Comparison of ENCODE assay signal across 8 mouse cellular contexts in the genomic region with DNA sequence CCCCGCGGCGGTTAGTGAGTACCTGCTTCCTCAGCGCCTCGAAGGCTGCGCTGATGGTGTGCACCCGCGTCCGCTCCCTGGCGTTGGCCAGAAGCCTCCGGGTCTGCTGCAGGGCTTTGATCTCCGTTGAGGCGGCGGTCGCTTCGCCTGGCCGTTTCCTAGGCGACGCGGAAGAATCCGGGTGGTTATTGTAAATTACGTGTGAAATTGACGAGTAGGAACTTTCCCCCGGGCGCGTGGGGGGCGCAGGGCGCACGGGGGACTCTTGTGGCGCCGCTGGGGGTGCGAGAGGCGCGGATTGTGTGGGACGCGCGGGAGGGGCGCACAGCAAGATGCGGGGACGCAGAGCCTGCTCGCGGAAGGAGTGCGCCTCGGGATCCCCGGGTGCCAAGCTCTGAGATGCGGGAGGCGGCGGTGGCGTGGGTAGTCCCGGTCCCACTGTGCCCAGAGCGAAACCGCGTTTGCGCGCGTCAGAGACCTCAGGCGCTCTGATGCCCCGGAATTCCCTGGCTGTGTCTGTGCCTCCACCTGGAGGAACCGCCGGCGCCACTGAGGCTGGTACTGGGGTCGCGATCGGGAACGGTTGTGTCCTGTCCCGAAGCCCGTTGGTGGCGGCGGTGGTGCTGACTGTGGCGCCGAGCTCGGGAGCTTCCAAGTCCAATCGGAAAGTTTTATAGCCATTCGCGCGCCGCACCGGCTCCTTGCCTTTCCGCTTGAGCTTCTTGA. TPM values are rescaled to one million over a fixed set of nuclear protein-coding genes. Genes with fewer than 3 reads are reported as not detected.
A peak's percentile ranks its signal among the peaks of the same experiment; 100 is the strongest.
DNase-seq lines count a peak whose midpoint lies in the region; ATAC-seq and TF ChIP-seq lines count a peak whose summit lies in the region.

No protein-coding gene starts in this region.

- no peak overlapping the region for H3K27ac ChIP-seq in ES-E14 (ENCODE audit: insufficient read depth, low read depth, low read length, poor library complexity, severe bottlenecking)
- H3K27ac ChIP-seq in embryonic facial prominence, embryonic 14.5 days (replicated peaks; ENCODE audit: low read depth, low read length): peak overlapping the region; percentile 75
- H3K27ac ChIP-seq in hindbrain, postnatal 0 days: peak overlapping the region; percentile 42; the same call in 1 of the 2 replicates
- H3K27ac ChIP-seq in lung, embryonic 15.5 days: peak overlapping the region; percentile 87

- no peaks in the 10 kb centered on the region for H3K4me1 ChIP-seq in ES-E14 (ENCODE audit: control insufficient read depth in 2 of 2, insufficient read depth in 2 of 2, low read length in 2 of 2, poor library complexity in 1 of 2)
- H3K4me1 ChIP-seq in embryonic facial prominence, embryonic 14.5 days (ENCODE audit: control insufficient read depth, insufficient read depth, low read length): peaks cover 32% of the 10 kb centered on the region
- H3K4me1 ChIP-seq in hindbrain, postnatal 0 days (ENCODE audit: insufficient read depth, low read length): peaks cover 10% of the 10 kb centered on the region; the same call in 1 of the 2 replicates
- H3K4me1 ChIP-seq in lung, embryonic 15.5 days: peaks cover 62% of the 10 kb centered on the region

- H3K9ac ChIP-seq in ES-E14 (ENCODE audit: insufficient read depth, low read depth, low read length, poor library complexity, severe bottlenecking): peak overlapping the region; percentile 7
- peak overlapping the region; percentile 66 for H3K9ac ChIP-seq in embryonic facial prominence, embryonic 14.5 days (ENCODE audit: low read depth, low read length)
- H3K9ac ChIP-seq in hindbrain, postnatal 0 days (replicated peaks; ENCODE audit: low read length): peak overlapping the region; percentile 44
- peak overlapping the region; percentile 61 for H3K9ac ChIP-seq in lung, embryonic 15.5 days

- ATAC-seq in embryonic facial prominence, embryonic 14.5 days (ENCODE audit: low read depth): peak; percentile 30; the same call in 1 of the 2 replicates
- ATAC-seq in hindbrain, postnatal 0 days: peak; percentile 27; the same call in 1 of the 2 replicates
- peak; percentile 36; the same call in 1 of the 2 replicates for ATAC-seq in lung, embryonic 15.5 days (ENCODE audit: borderline replicate concordance, extremely low read depth, low FRiP score, low TSS enrichment)

- peak overlapping the region; percentile 96 for H3K4me2 ChIP-seq in embryonic facial prominence, embryonic 14.5 days (ENCODE audit: low read depth, low read length)
- peak overlapping the region; percentile 99 for H3K4me2 ChIP-seq in hindbrain, postnatal 0 days (ENCODE audit: low read depth, low read length)
- peak overlapping the region; percentile 98 for H3K4me2 ChIP-seq in lung, embryonic 15.5 days

- H3K36me3 ChIP-seq in ES-E14 (ENCODE audit: control insufficient read depth, insufficient read depth, low read length, poor library complexity, severe bottlenecking): no peaks in the 10 kb centered on the region
- H3K36me3 ChIP-seq in embryonic facial prominence, embryonic 14.5 days (ENCODE audit: control insufficient read depth, insufficient read depth, low read length): no peaks in the 10 kb centered on the region
- no peaks in the 10 kb centered on the region for H3K36me3 ChIP-seq in hindbrain, postnatal 0 days (ENCODE audit: insufficient read depth, low read length)
- H3K36me3 ChIP-seq in lung, embryonic 15.5 days: no peaks in the 10 kb centered on the region

- no peak for TF ChIP-seq CTCF in hindbrain, postnatal 0 days (IDR thresholded peaks at IDR 0.05; ENCODE audit: low read depth)

- intact Hi-C loops in gastrocnemius, postnatal 14 days (cut with DNase I; ENCODE audit: low total_unique reads): no loop called here

- peaks cover 7% of the 10 kb centered on the region; the same call in 1 of the 2 replicates for H3K27me3 ChIP-seq in embryonic facial prominence, embryonic 14.5 days (replicated peaks; ENCODE audit: control insufficient read depth, insufficient read depth, low read length)
- H3K27me3 ChIP-seq in hindbrain, postnatal 0 days (ENCODE audit: insufficient read depth, low read length): peaks cover 35% of the 10 kb centered on the region; the same call in 1 of the 2 replicates
- H3K27me3 ChIP-seq in lung, embryonic 15.5 days: peaks cover 18% of the 10 kb centered on the region; the same call in 1 of the 2 replicates

- DNase-seq in gastrocnemius, postnatal 14 days: peak; percentile 36
- DNase-seq in gastrocnemius, postnatal 25 days: no peak
- peak; percentile 36 for DNase-seq in ES-E14 (ENCODE audit: low read depth, low spot score)
- peak; percentile 75 for DNase-seq in embryonic facial prominence, embryonic 14.5 days (ENCODE audit: low spot score)
- DNase-seq in hindbrain, postnatal 0 days (ENCODE audit: low spot score): peak; percentile 70
- DNase-seq in right cerebral cortex, postnatal 25 days: peak; percentile 36
- DNase-seq in urinary bladder, postnatal 14 days (ENCODE audit: low spot score): no peak

- in situ Hi-C loops in ES-E14 (cut with MboI; ENCODE audit: low sequenced_read_pairs in 2 of 2, unreplicated experiment in 2 of 2): loop anchor here in 1 of 2 experiments (10.0 kb wide), 1 partner anchor 50 kb away; no protein-coding TSS in a partner anchor

- H3K4me3 ChIP-seq in ES-E14 (ENCODE audit: insufficient read depth in 1 of 2, low read depth in 1 of 2, low read length in 2 of 2, poor library complexity in 1 of 2, severe bottlenecking in 1 of 2): peak overlapping the region; percentile 51 to 68
- peak overlapping the region; percentile 67 for H3K4me3 ChIP-seq in embryonic facial prominence, embryonic 14.5 days (ENCODE audit: low read depth, low read length)
- peak overlapping the region; percentile 58 for H3K4me3 ChIP-seq in hindbrain, postnatal 0 days (ENCODE audit: low read length)
- H3K4me3 ChIP-seq in lung, embryonic 15.5 days: peak overlapping the region; percentile 77

- WGBS in embryonic facial prominence, embryonic 14.5 days: 0% methylated on average over 47 of the region's 79 CpGs
- under 1% methylated on average over 75 of the region's 79 CpGs for WGBS in hindbrain, postnatal 0 days
- WGBS in lung, embryonic 15.5 days: under 1% methylated on average over 79 of the region's 79 CpGs

- H3K9me3 ChIP-seq in ES-E14 (ENCODE audit: control insufficient read depth, insufficient read depth, low read depth, low read length): no peaks in the 10 kb centered on the region
- no peaks in the 10 kb centered on the region for H3K9me3 ChIP-seq in embryonic facial prominence, embryonic 14.5 days (ENCODE audit: control insufficient read depth, low read length)
- no peaks in the 10 kb centered on the region for H3K9me3 ChIP-seq in hindbrain, postnatal 0 days (ENCODE audit: low read length)
- no peaks in the 10 kb centered on the region for H3K9me3 ChIP-seq in lung, embryonic 15.5 days

TF ChIP-seq in ES-E14, 5 proteins besides CTCF, POLR2A, EP300 and RAD21:
- no peak for TF ChIP-seq ZC3H11A (IDR thresholded peaks at IDR 0.05; ENCODE audit: borderline replicate concordance, low read depth, low read length)
- TF ChIP-seq ZNF384 (IDR thresholded peaks at IDR 0.05; ENCODE audit: low read depth, low read length): no peak
- no peak for TF ChIP-seq MAFK (IDR thresholded peaks at IDR 0.05; ENCODE audit: insufficient read depth, low read depth, low read length)
- no peak for TF ChIP-seq CHD2 (IDR thresholded peaks at IDR 0.05; ENCODE audit: low read depth, low read length)

RNA-seq across cellular contexts. Expression of a gene that starts 0.8 kb away (rescaled TPM):
- 1 to 10 TPM; 5.3 to 7.1 TPM for total RNA-seq in gastrocnemius, postnatal 14 days (2021)
- total RNA-seq in gastrocnemius, postnatal 25 days (2021): 1 to 10 TPM; 4.5 to 7.8 TPM
- 1.0 TPM in 1 of 2 replicates, not detected in the other for total RNA-seq in ES-E14 (2012; rRNA removed)
- polyA plus RNA-seq in embryonic facial prominence, embryonic 14.5 days (2014; fragmentation: Nextera tagmentation; extraction: Ambion mirVana): 12.1 and 12.9 TPM in 2 replicates
- 6.5 and 8.1 TPM in 2 replicates for total RNA-seq in hindbrain, postnatal 0 days (2014; rRNA removed)
- 3.8 and 5.2 TPM in 2 replicates for polyA plus RNA-seq in hindbrain, postnatal 0 days (2015; fragmentation: Nextera tagmentation; extraction: Ambion mirVana)
- polyA plus RNA-seq in lung, embryonic 15.5 days (2015; fragmentation: Nextera tagmentation; extraction: Ambion mirVana): 25.4 and 27.8 TPM in 2 replicates

Comparison
In these comparisons a context has a peak if more than half of its experiments do, and no peak if none do; other contexts are left out.
1. DNase-seq: peak in gastrocnemius, postnatal 14 days (single experiment), ES-E14 (single experiment), embryonic facial prominence, embryonic 14.5 days (single experiment), hindbrain, postnatal 0 days (single experiment) and right cerebral cortex, postnatal 25 days (single experiment); none in gastrocnemius, postnatal 25 days (single experiment) and urinary bladder, postnatal 14 days (single experiment).
2. H3K9ac ChIP-seq: peak in every context shown above with its lines; median percentile 66 in embryonic facial prominence, embryonic 14.5 days; 61 in lung, embryonic 15.5 days; 44 in hindbrain, postnatal 0 days; 7 in ES-E14.
3. Peak in every context shown above with its lines, with median percentiles within 50 percentile points of each other: H3K4me3 ChIP-seq, ATAC-seq and H3K4me2 ChIP-seq.